Mouse (Mus musculus) forelimb bud, embryonic 11.5 days (tissue): ENCODE measurements around the gene Tmem82.
A peak's percentile ranks its signal among the peaks of the same experiment; 100 is the strongest.

Source experiments
- DNase-seq: peaks from one replicate; pipeline ENCODE4 v3.0.0-alpha.2; 2012; ENCODE audit warnings: low read depth, low spot score

Tmem82 gene

DNA sequence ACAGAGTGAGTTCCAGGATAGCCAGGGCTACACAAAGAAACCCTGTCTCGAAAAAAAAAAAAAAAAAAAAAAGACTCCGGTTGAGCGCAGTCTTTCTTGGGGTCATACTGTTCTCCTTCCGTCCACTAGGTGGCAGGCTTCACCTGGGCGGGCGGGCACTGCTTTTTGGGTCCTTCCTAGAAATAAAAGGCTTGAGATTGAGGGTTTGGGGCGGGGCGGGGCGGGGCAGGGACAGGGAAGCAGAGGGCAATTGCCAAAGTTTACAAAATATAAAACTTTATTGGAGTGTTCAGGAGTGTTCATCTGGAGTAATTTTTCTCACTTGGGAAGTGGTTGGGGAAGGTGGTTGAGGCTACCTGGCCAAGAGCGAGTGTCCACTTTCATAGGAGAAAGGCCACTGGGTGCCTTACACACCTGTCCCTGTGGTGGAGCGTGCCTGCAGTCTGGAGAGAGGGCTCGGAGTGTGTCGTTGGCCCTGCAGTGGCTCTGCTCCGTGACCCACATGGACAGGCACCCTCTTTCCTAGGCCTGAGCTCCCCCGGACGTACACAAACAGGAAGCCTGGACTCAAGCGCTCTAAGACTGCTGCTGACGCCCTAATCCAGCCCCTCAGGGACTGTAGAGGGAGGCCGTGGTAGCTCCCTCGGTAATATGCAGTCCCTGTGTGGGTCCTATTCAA lies at the start of gene Tmem82:
Tmem82 (minus strand) TSS at position 69 of the 679 bp plus-strand sequence.
- DNase-seq: peak; percentile 62

DNA sequence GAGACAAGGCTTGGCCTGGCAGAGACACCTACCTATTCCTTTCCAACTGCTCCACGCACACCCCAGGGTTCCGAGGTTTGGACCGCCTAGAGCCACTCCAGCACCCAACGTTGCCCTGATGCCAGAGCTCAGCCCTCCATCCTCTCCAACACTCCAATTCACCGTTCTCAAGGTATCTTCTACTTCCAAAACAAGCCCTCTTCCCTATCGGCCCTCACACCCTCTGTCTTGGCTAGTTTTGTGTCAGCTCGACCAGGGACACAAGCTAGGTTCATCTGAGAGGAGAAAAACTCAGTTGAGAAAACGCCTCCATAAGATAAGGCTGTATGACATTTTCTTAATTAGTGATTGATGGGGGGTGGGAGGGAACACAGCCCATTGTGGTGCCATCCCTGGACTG lies 46.4 kb upstream of the Tmem82 start, which contains the start of gene Plekhm2:
Plekhm2 (minus strand) TSS at position 101 of the 400 bp plus-strand sequence.
- no peak for DNase-seq

DNA sequence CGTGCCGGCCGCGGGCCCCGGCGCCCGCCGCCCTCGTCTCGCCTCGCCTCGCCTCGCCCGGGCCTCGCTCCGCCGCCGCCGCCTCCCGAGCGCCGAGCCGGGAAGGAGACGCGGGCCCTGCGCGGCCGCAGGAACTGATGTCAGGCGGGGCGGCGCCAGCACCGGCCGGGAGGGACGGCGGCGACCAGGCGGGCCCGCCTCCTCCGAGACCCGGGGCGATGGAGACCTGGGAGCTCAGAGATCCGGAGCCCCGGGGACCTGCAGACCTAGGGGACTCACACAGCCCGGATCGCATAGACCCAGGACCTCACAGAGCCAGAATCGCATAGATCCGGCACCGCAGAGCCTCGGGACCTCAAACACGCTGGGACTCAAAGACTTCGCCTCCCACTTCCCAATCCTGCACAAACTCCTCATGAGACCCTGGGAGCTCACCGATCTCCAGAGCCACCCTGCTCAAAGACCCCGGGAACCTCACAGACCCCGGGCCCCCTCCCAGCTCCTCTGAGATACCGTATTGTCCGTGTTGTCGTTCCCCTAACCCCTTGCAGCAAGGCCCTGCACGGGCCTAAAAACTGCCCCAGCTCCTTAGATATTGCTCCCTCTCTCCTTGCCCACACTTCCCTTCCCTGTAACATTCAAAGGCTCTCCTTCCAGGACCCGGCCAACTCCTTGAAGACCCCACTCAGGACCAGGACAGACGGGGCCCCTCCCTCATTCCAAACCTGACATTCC lies 45.7 kb upstream of the Tmem82 start:
- peak; percentile 29 for DNase-seq

DNA sequence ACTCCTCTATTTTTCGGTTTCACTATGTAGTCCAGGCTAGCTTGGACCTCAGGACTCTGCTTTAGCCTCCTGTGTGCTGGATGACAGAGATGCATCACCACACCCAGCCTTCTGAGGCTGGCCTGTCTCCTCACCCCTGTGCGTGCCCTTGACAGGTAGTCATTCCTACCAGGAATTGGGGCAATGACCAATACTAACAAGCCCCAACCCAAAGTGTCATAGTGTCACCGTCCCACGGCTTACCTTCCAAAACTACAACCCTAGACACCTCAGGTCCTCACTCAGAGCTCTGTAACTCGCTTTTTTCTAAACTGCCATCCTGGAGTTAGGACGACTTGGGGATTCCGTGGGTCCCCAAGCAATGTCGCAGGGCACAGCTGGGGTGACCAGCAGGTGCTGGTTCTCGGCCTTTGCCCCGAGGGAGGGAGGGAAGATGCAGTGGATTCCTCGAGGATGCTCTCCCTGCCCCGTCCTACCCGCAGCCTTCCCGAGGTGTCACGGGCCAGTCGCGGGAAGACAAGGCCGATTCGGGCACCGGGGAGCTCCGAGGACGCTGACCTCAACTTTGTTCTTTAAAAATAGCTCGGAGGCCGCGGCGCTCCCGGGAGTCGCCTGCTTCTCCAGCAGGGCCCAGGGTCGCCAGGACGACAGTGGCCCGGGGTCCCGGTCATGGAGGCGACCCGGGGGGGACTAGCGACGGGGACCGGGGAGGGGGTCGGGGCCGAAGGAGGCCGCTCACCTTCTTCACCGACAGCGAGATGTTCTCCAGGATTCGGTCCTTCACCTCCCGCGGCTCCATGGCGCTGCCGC lies 44.9 kb upstream of the Tmem82 start:
- DNase-seq: no peak

DNA sequence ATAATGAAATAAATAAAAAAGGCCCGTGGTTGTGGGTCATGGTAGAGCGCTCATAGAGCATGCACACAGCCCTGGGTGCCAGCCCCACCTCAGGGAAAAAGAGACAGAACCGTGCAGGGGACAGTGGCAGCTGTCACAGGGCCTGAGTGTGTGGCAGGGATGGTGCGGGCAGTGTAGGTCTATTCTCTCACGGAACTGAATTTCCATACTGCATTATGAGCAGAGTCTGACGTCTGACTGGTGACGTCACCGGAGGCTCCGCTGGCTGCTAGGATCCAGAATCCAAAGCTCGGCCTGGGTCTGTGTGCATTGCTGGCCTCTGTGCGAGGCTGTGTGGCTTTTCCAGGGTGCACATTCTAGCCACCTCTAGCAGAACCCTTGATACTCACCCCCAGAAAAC lies 42.5 kb upstream of the Tmem82 start:
- no peak for DNase-seq

DNA sequence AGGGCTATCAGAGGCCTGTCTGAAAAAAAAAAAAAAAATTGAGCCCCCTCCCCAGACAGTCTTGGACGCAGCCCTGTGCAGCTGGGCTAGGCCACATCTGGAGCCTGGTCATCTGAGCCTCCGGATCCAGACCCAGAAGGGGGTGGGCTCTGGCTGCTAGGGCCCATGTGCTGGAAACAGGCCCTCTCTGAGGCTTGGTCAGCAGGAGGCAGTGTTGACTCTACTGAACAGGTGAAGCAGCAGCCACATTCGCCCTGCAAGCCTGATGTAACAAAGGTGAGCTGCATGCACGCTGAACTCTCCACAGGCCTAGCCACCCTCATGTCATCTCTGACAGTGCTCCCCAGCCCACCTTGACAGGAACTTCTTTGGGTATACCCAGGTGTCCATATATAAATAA lies 41.3 kb upstream of the Tmem82 start:
- DNase-seq: peak; percentile 20

DNA sequence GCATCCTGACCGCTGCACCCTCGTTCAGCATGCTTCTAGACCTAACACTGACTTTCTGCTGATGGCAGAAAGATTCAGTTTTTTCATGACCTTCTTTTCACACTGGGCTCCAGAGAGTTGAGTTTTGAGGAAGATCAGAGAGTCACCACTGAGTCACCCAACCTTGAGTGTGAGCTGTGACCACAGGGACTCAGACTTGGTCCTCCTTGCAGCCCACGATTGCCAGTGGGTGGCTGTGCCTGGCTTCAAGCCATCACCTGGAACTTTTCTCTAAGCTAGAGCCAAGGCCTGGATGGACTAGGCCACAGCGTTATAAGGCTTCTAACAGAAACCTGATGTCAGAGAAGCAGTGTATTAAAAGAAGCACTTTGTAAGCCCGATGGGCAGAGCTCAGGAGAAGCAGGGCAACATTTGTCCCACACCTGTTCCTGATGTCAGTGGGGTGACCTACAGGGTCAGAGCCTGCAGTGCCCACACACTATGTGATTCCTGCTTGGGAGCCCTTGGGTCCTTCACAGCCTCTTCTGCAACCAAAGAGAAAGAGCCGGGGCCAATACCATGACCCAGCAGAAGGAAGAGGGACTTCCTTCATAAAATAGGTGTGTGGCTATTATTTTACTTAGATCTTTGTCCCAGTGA lies 40.5 kb upstream of the Tmem82 start:
- no peak for DNase-seq

DNA sequence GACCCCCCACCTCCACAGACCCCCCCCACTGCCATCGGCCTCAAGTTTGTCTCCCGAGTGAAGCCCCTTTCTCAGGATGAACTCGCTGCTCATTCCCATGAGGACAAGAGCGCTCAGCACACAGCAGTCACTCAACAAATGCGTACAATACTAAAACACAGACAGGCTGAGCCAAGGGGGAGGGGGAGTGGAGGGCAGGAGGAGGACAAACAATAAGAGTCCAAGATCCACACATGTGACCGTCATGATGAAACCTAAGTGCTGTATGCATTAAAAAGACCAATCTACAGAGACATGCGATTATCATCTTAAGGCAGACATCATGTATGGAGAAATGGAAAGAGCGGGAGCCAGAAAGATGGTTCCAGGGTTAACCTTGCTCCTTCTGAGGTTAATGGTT lies 38.5 kb upstream of the Tmem82 start:
- DNase-seq: no peak

DNA sequence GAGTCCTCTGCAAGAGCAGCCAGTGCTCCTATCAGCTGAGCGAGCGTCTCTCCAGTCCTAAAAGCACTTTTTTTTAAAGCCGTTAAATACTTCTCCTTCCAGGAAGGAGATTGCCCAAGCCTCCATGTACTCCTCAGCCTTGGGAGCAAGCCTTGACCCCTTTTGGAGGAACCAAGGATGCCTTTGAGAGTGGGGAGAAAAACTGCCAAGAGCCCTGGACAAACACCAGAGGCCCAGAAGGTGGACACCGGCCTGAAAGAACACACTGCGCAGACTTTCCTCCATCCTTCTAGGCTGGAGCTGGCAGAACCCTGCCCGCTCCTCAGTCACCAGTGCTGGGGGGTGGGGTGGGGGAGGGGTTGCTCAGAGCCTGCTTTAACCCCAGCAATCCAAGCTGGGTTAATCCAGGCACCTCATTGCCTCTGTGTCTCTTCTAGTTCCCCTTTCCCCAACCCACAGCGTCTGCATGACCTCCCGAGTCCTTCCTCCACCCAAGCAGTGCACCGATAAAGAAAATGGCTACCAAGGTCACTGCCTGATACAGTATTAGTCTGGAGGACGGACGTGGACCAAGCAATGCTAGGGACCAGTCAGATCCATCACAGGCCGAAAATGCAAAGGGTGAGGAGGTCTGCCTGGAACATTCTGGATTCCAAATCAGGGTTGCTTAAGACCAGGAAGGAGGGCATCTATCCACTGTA lies 37.6 kb upstream of the Tmem82 start:
- DNase-seq: no peak

DNA sequence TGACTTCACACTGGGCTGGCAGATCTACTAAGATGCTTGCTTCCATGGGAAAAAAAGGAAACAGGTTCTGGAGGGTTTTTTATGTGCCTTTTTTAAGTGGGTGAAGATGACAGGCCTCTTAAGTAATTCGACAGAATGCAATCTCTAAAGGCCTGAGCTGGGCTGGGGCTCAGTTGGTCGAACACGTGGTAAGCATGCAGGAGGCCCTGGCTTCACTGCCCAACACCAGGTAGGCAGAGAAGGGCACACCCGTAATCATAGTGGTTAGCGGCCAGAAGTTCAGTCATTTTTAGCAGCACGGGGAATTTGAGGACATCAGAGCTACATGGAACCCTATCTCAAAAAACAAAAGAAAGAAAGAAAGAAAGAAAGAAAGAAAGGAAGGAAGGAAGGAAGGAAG lies 36.1 kb upstream of the Tmem82 start:
- no peak for DNase-seq

DNA sequence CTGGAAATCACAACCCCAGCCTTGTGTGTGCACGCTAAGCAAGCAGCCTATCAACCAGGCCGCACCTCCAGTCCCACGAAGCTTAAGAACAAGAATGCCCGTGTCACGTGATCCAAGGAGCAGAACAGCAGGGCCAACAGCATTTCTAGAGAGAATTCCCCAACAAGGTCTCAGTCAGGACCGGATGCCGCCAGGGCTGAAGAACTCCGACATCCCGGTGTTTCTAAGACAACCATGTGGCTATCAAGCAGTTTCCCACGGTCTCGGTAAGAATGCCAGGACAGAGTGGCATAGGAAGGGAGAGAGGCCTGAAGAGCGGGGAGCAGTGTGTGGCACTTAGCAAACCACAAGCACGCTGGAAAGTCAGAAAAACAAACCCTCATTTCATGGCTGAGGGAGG lies 35.4 kb upstream of the Tmem82 start:
- DNase-seq: no peak

DNA sequence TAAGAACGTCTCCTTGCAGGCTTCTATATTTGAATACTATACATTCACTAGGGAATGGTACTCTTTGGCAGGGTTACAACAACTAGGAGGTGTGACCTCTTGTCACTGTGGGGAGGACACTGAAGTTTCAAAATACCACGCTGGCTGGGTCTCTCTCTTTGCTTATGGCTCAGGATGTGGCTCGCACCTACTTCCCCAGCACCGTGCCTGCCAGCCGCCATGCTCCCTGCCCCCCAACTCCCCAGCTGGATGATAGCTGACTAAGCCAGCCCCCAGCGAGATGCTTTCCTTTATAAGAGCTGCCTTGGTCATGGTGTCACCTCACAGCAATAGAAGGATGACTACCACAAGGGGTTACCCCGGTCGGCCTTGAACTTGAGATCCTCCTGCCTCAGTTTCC lies 34.6 kb upstream of the Tmem82 start:
- no peak for DNase-seq

DNA sequence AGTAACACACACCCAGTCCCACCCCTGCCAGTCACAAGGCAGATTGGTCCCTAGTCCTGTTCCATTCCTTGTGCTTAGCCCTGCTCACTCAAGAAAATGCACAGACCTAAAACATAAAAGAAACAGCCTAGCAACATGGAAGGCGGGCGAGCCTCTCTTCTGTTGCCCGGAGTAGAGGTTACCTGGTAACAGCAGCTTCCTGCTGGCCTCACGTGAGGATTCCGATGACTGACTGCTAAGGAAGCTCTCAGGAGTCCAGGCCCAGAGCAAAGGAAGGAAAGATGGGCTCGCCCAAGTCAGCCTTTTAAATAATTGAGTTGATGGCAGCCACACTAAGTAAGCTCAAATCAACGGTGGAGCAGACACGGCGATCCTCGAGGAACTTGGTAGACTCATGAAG lies 33.5 kb upstream of the Tmem82 start:
- no peak for DNase-seq

DNA sequence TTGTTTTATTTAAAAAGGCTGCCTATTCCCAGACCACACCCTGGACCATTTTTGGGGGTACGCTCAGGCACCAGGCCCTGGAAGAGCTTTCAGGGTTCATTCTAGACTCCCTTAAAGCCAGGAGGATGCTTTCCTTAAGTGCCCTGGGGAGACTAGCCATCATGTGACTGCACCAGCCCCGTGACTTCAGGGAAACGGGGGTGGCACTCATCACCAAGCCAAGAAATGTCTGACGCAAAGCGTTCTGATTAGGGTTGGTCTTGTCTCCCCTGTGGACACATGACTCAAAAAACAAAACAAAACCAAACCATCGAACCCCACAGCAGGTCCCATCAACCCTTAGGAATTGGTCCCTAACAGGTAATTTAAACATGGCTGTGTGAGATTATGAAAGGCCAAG lies 32.9 kb upstream of the Tmem82 start:
- no peak for DNase-seq

DNA sequence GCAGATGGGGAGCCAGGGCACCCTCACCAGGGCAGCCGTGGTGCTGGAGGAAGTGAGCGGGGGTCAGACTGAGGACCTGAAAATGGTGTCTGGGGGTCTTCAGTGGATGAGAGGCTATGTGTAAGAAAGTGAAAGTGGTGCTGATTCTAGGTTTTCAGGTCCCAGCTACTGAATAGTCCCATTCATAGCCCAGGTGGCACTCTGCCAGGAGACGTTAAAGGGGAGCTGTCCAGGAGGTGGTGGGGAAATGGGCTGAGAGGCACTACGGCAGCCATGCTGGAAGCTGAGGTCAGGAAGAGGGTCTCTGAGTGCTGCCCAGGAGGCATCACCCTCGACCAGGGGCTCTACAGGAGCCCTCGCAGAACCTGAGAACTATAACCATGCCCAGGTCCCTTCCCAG lies 30.8 kb upstream of the Tmem82 start:
- DNase-seq: peak; percentile 19

DNA sequence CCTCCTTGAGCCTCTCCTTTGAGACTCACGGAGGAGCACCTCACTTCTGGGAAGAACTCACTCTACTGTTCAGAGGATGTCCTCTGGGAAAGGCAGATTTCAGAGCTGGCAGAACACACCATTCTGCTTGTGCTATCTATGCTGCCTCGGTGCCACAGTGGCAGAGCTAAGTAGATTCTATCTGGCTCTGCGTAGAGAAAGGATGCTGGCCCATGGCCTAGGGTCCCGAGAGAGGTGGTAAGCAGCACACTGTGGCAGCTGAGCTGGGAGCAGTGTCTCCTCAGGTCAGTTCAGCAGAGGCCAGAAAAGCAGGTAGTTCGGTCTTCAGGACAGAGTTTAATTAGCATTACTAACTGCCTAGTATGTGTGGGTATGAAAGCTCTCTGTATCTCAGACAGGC lies 29.8 kb upstream of the Tmem82 start:
- DNase-seq: no peak

DNA sequence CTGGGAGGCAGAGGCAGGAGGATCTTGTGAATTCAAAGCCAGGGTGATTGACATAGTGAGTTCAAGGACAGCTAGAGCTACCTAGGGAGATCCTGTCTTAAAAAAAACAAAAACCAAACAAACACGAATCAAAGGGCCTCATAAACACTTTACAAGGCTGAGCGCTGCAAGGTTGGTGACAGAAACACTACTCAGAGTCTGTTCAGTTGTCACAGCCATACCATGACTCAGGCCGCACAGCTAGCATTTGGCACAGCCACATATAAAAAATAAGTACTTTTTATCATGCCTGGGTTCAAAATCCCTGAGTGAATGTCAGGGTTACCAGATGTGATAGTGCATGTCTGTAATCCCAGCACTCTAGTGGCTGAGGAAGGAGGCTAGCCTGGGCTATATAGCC lies 28.8 kb upstream of the Tmem82 start:
- no peak for DNase-seq

DNA sequence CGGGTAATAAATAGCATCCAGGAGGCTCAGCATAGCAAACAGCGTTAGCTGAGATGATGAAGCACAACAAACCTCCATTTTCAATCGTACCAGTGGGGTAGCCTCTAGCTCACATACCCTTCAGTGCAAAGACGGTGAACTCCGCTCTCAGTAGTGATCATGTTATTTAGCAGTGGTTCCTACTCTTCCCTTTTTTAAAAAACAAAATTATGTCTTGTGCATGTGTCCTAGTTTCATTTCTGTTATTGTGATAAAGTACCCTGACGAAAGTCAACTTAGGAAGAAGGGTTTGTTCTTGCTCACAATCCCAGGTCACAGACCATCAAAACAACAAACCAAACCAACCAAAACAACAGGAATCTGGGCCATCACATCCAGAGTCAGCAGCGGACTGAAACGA lies 27.6 kb upstream of the Tmem82 start:
- DNase-seq: no peak

DNA sequence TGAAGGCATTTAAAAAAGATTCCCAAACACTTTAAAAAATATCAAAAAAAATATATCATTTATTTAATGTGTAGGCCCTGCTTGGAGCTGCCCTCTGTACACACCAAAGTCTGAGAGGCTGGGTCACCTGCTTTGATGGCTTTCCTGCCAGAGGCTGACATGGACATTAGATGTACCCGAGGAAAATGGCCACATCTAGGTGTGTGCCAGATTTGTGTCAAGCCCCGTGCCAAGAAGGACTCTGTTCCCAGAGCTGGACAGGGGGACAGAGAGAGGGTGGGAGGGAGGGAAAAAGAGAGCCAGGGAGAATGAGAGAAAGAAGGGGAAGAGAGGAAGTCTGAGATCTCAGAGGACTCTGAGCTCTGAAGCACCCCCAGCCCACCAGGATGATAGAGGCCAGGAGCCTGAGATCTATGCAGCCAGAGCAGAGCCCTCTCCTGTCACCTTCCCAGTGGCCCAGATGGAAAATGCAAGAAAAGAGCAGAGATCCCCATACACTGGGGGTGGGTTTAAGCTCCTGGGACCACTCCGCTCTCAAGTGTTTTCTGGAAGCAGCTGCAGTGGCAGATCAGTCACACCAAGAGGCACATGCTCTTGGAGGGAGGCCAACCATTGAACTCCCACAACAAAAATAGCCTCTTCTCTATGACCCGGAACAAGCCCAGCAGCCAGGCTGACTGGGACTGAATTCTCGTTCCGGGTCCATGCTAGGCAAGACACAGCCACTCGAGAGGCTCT lies 24.9 kb upstream of the Tmem82 start:
- DNase-seq: no peak

DNA sequence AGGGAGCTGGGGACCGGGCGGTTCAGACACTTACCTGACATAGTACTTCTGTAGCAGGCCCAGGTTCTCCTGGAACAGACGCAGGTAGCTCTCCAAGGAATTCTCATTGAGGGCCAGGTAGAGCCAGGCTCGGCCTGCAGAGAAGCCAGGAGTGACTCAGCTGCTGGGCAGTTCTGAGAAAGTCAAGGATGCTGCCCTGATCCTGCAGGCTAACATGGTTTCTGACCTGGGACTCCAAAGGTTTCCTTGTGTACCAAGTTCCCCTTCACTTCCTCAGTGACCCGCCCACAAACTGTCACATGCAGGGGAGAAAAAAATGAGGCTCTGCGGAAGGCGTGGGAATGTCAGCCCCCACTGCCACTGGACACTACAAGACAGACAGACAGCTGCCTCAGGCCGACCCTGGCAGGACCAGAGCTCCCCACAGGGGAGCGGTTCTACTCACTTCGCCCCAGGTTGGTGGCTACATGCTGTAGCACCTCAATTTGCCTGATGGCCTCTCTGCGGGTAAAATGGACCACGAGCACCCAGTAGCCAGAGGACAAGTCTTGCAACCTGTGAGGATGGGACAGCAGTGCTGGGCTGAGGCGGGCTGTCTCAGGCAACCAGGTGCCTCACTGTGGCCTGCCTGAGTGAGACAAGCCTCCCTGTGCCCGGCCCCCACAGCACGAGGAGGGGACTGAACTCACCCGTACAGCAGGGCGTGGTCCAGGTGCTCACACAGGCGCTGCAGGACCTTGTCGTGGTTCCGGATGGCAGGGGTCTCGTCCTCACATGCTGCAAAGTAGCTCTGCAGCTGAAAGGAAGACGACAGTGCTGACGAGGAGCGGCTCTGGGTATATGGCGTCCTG lies 23.8 kb upstream of the Tmem82 start:
- DNase-seq: no peak
